Mouse (Mus musculus) forebrain, embryonic 10.5 days (tissue): ENCODE measurements around the gene Ncoa3. TPM values are rescaled to one million over a fixed set of nuclear protein-coding genes. Genes with fewer than 3 reads are reported as not detected.

Experiments used
- DNase-seq: peaks from one replicate; pipeline ENCODE4 v3.0.0-alpha.2; 2017; ENCODE audit warnings: low spot score; ENCODE audit errors: extremely low spot score
- H3K27ac ChIP-seq: fragments of 300-500 bp; sonication (generic); 2 replicates; pipeline ENCODE4 v1.5.1; 2016; ENCODE audit warnings: mild to moderate bottlenecking
- H3K27me3 ChIP-seq: fragments of 300-500 bp; sonication (generic); 2 replicates; pipeline ENCODE4 v1.6.1; 2016; ENCODE audit warnings: mild to moderate bottlenecking; ENCODE audit not compliant: poor library complexity, severe bottlenecking
- H3K36me3 ChIP-seq: fragments of 300-500 bp; sonication (generic); replicated peaks from 2 replicates; pipeline ENCODE4 v1.6.1; 2016; ENCODE audit warnings: mild to moderate bottlenecking, moderate library complexity
- H3K4me1 ChIP-seq: fragments of 300-500 bp; sonication (generic); 2 replicates; pipeline ENCODE4 v1.6.1; 2016
- H3K4me3 ChIP-seq: fragments of 300-500 bp; sonication (generic); 2 replicates; pipeline ENCODE4 v1.5.1; 2016; ENCODE audit warnings: mild to moderate bottlenecking, moderate library complexity
- H3K9me3 ChIP-seq: fragments of 300-500 bp; sonication (generic); 2 replicates; pipeline ENCODE4 v1.6.1; 2016; ENCODE audit warnings: mild to moderate bottlenecking, moderate library complexity
- WGBS: fragments of 180-500 bp; shearing (Covaris S2); methylation state at CpG from one replicate; pipeline ENCODE4 v1.1.7; 2016; 5-methylcytosine and 5-hydroxymethylcytosine counted together
- polyA plus RNA-seq: library from polyadenylated mRNA; unstranded; fragments of >200 nt; fragmentation: Nextera tagmentation; extraction: Ambion mirVana; gene quantifications from 2 replicates; pipeline ENCODE4 v1.2.1, GENCODE M21; 2016

Ncoa3 gene
- polyA plus RNA-seq, 1 experiment from 2014 or later = 14.3 TPM

- H3K9me3 ChIP-seq = no peaks in the 10 kb centered on the region
- WGBS = 69% methylated on average over 5 of the region's 5 CpGs
- H3K36me3 ChIP-seq = no peaks in the 10 kb centered on the region
- H3K4me1 ChIP-seq = peaks cover 8% of the 10 kb centered on the region; the same call in 1 of the 2 replicates
- no peak overlapping the region for H3K27ac ChIP-seq
- no peak for DNase-seq
- no peak overlapping the region for H3K4me3 ChIP-seq
- no peaks in the 10 kb centered on the region for H3K27me3 ChIP-seq
These were observed 15.6 kb upstream of the Ncoa3 start for GRCm38 (mm10) chr2:165976874-165977273.

- H3K36me3 ChIP-seq = no peaks in the 10 kb centered on the region
- no peak overlapping the region for H3K27ac ChIP-seq
- H3K9me3 ChIP-seq = no peaks in the 10 kb centered on the region
- 95% methylated on average over 1 of the region's 1 CpGs for WGBS
- DNase-seq = no peak
- no peak overlapping the region for H3K4me3 ChIP-seq
- H3K4me1 ChIP-seq = peaks cover 12% of the 10 kb centered on the region
- H3K27me3 ChIP-seq = no peaks in the 10 kb centered on the region
These were observed 14.3 kb upstream of the Ncoa3 start for GRCm38 (mm10) chr2:165978119-165978518.

- H3K9me3 ChIP-seq = no peaks in the 10 kb centered on the region
- no peak for DNase-seq
- 63% methylated on average over 6 of the region's 6 CpGs for WGBS
These were observed 11.0 kb upstream of the Ncoa3 start for GRCm38 (mm10) chr2:165981248-165981977.

GRCm38 (mm10) chr2:165982512-165983389 is 9.7 kb upstream of the Ncoa3 start:
- no peak for DNase-seq
- Histone ChIP-seq H3K4me3 (no peak overlapping the region), H3K27me3 (no peaks in the 10 kb centered on the region), H3K27ac (peak overlapping the region; percentile 36; the same call in 1 of the 2 replicates), H3K9me3 (no peaks in the 10 kb centered on the region), H3K4me1 (peaks cover 27% of the 10 kb centered on the region), H3K36me3 (no peaks in the 10 kb centered on the region)
- WGBS = 66% methylated on average over 16 of the region's 16 CpGs

More at GRCm38 (mm10) chr2:165981248-165981977, 11.0 kb upstream of the Ncoa3 start:
- peaks cover 14% of the 10 kb centered on the region for H3K4me1 ChIP-seq
- no peak overlapping the region for H3K27ac ChIP-seq
- H3K36me3 ChIP-seq = no peaks in the 10 kb centered on the region
- H3K27me3 ChIP-seq = no peaks in the 10 kb centered on the region
- no peak overlapping the region for H3K4me3 ChIP-seq

- H3K9me3 ChIP-seq = no peaks in the 10 kb centered on the region
- H3K27ac ChIP-seq = no peak overlapping the region
- H3K4me3 ChIP-seq = no peak overlapping the region
- WGBS = 88% methylated on average over 1 of the region's 1 CpGs
- H3K27me3 ChIP-seq = no peaks in the 10 kb centered on the region
- no peaks in the 10 kb centered on the region for H3K36me3 ChIP-seq
- H3K4me1 ChIP-seq = peaks cover 31% of the 10 kb centered on the region
- no peak for DNase-seq
These were observed 8.1 kb upstream of the Ncoa3 start for GRCm38 (mm10) chr2:165984318-165984717.

- 85% methylated on average over 6 of the region's 6 CpGs for WGBS
These were observed 7.5 kb upstream of the Ncoa3 start for GRCm38 (mm10) chr2:165984891-165985290.

GRCm38 (mm10) chr2:165985581-165985980 is 6.9 kb upstream of the Ncoa3 start:
- Histone ChIP-seq H3K27ac (no peak overlapping the region), H3K9me3 (no peaks in the 10 kb centered on the region), H3K27me3 (no peaks in the 10 kb centered on the region), H3K4me3 (no peak overlapping the region), H3K36me3 (no peaks in the 10 kb centered on the region), H3K4me1 (peaks cover 31% of the 10 kb centered on the region)
- WGBS = 94% methylated on average over 11 of the region's 11 CpGs
- no peak for DNase-seq

More at GRCm38 (mm10) chr2:165984891-165985290, 7.5 kb upstream of the Ncoa3 start:
- no peaks in the 10 kb centered on the region for H3K27me3 ChIP-seq
- peaks cover 31% of the 10 kb centered on the region for H3K4me1 ChIP-seq
- no peaks in the 10 kb centered on the region for H3K9me3 ChIP-seq
- DNase-seq = no peak
- H3K4me3 ChIP-seq = no peak overlapping the region
- H3K36me3 ChIP-seq = no peaks in the 10 kb centered on the region
- no peak overlapping the region for H3K27ac ChIP-seq

GRCm38 (mm10) chr2:165986921-165987453 is 5.4 kb upstream of the Ncoa3 start:
- DNase-seq = peak; percentile 71
- Histone ChIP-seq H3K4me3 (peak overlapping the region; percentile 54), H3K9me3 (no peaks in the 10 kb centered on the region), H3K27me3 (no peaks in the 10 kb centered on the region), H3K36me3 (no peaks in the 10 kb centered on the region), H3K27ac (peak overlapping the region; percentile 85), H3K4me1 (peaks cover 26% of the 10 kb centered on the region)
- 4% methylated on average over 22 of the region's 23 CpGs for WGBS

GRCm38 (mm10) chr2:165993173-165993900 is 901 bp downstream of the Ncoa3 start:
- Histone ChIP-seq H3K27ac (peak overlapping the region; percentile 96), H3K9me3 (peaks cover 5% of the 10 kb centered on the region; the same call in 1 of the 2 replicates), H3K36me3 (peaks cover 5% of the 10 kb centered on the region), H3K4me3 (peak overlapping the region; percentile 98), H3K4me1 (peaks cover 32% of the 10 kb centered on the region), H3K27me3 (no peaks in the 10 kb centered on the region)
- DNase-seq = peak; percentile 41
- 4% methylated on average over 35 of the region's 35 CpGs for WGBS

GRCm38 (mm10) chr2:165994341-165994740 is 1.9 kb downstream of the Ncoa3 start:
- 92% methylated on average over 4 of the region's 4 CpGs for WGBS
- no peak for DNase-seq
- Histone ChIP-seq H3K27me3 (no peaks in the 10 kb centered on the region), H3K4me1 (peaks cover 42% of the 10 kb centered on the region), H3K4me3 (0 out of 2 replicates have a peak overlapping the region, but pooled peaks have one; percentile 98), H3K36me3 (peaks cover 5% of the 10 kb centered on the region), H3K9me3 (peaks cover 5% of the 10 kb centered on the region; the same call in 1 of the 2 replicates), H3K27ac (no peak overlapping the region)

GRCm38 (mm10) chr2:165995711-165996110 is 3.3 kb downstream of the Ncoa3 start:
- Histone ChIP-seq H3K36me3 (peaks cover 5% of the 10 kb centered on the region), H3K4me3 (no peak overlapping the region), H3K27ac (no peak overlapping the region), H3K9me3 (peaks cover 5% of the 10 kb centered on the region; the same call in 1 of the 2 replicates), H3K4me1 (peaks cover 56% of the 10 kb centered on the region), H3K27me3 (no peaks in the 10 kb centered on the region)
- no peak for DNase-seq
- 89% methylated on average over 8 of the region's 8 CpGs for WGBS

- peaks cover 5% of the 10 kb centered on the region; the same call in 1 of the 2 replicates for H3K9me3 ChIP-seq
- H3K4me1 ChIP-seq = peaks cover 60% of the 10 kb centered on the region
These were observed 3.7 kb downstream of the Ncoa3 start for GRCm38 (mm10) chr2:165996130-165996529.

More at GRCm38 (mm10) chr2:165996130-165996529, 3.7 kb downstream of the Ncoa3 start:
- H3K36me3 ChIP-seq = peaks cover 5% of the 10 kb centered on the region
- 93% methylated on average over 4 of the region's 4 CpGs for WGBS
- DNase-seq = no peak
- no peak overlapping the region for H3K27ac ChIP-seq
- H3K27me3 ChIP-seq = no peaks in the 10 kb centered on the region
- H3K4me3 ChIP-seq = no peak overlapping the region
